Mouse (Mus musculus): Measurements from ENCODE around the gene Scml4.

- no peak for TF ChIP-seq POLR2A (IDR thresholded peaks at IDR 0.05; ENCODE audit: insufficient read depth, low read depth, low read length)
- TF ChIP-seq CTCF (IDR thresholded peaks at IDR 0.05; ENCODE audit: insufficient read depth, low read depth, low read length): no peak
Measured at GRCm38 (mm10) chr10:42932862-42933480, 72.8 kb downstream of the Scml4 start.
